Mouse (Mus musculus) left cerebral cortex, postnatal 4 days (tissue): ENCODE results near the gene Upf3a. TPM values are rescaled to one million over a fixed set of nuclear protein-coding genes. Genes with fewer than 3 reads are reported as not detected.
"Not testable (repeated sequence)": the region's sequence is repeated elsewhere in the genome, so short reads cannot be mapped to it uniquely, and the experiment has no call there.

Source experiments
- DNase-seq: peaks from one replicate; pipeline ENCODE4 v3.0.0-alpha.2; 2022
- intact Hi-C: fragments of 180-260 bp; cut with DNase I; formaldehyde crosslinking; loops from one replicate; pipeline ENCODE4 v1.15.1; 2025
- total RNA-seq, 2 experiments: library from RNA; stranded (reverse); gene quantifications; 2 replicates each; pipeline ENCODE4 v1.2.3; 2021

The Upf3a gene
- total RNA-seq, 2 experiments from 2014 or later = 32.4 to 34.6 TPM

- not testable (repeated sequence) for DNase-seq
These were observed 57.9 kb downstream of the Upf3a start for GRCm38 (mm10) chr8:13843286-13843685.

More at GRCm38 (mm10) chr8:13843286-13843685, 57.9 kb downstream of the Upf3a start:
- intact Hi-C loops = not testable (repeated sequence)

Other genes starting within 250 kb of the Upf3a start
- not detected for gene 1700029H14Rik, start 223.2 kb upstream of the Upf3a start, total RNA-seq
- gene Rasa3, start 108.0 kb upstream of the Upf3a start, total RNA-seq = 10 to 100 TPM; 46.4 to 49.1 TPM
- 1 to 10 TPM in 1 of 2 experiments, under 1 TPM in 1; 0.66 to 1.9 TPM for gene Cfap97d2, start 79.7 kb upstream of the Upf3a start, total RNA-seq
- 10 to 100 TPM; 70.1 to 76.1 TPM for gene Cdc16, start 27.9 kb upstream of the Upf3a start, total RNA-seq
- gene AF366264, start 52.8 kb downstream of the Upf3a start, total RNA-seq = not detected
- 10 to 100 TPM; 47.1 to 48.4 TPM for gene Champ1, start 84.0 kb downstream of the Upf3a start, total RNA-seq
- gene Coprs, start 104.7 kb downstream of the Upf3a start, total RNA-seq = 10 to 100 TPM; 35.6 to 42.9 TPM